Mouse (Mus musculus) G1E (cell line): Measurements from ENCODE around the gene Dus1l.

Experiments
- CTCF ChIP-seq: IDR thresholded peaks from 2 replicates; pipeline ENCODE4 v1.5.1; 2012; ENCODE audit warnings: low read depth, low read length, inconsistent platforms, mixed read lengths
- GATA1 ChIP-seq: IDR thresholded peaks from 2 replicates; pipeline ENCODE4 v1.6.1; 2012; ENCODE audit warnings: borderline replicate concordance, low read length, inconsistent platforms, mixed read lengths
- GATA2 ChIP-seq: IDR thresholded peaks from 2 replicates; pipeline ENCODE4 v1.6.1; 2012; ENCODE audit warnings: low read depth, low read length, inconsistent platforms, borderline replicate concordance

GRCm38 (mm10) chr11:120825289-120825863 lies 29.2 kb upstream of the Dus1l start:
- TF ChIP-seq CTCF (no peak), GATA1 (no peak), GATA2 (no peak)
